Mouse (Mus musculus) heart, postnatal 14 days (tissue): ENCODE measurements around the gene Cit. TPM values are rescaled to one million over a fixed set of nuclear protein-coding genes. Genes with fewer than 3 reads are reported as not detected.
A peak's percentile ranks its signal among the peaks of the same experiment; 100 is the strongest.

Experiments
- DNase-seq, 2 experiments: peaks; one replicate each; pipeline ENCODE4 v3.0.0; 2021 to 2022
- intact Hi-C: fragments of 180-260 bp; cut with DNase I; formaldehyde crosslinking; loops from one replicate; pipeline ENCODE4 v1.15.1; 2025
- total RNA-seq, 2 experiments: library from RNA; stranded (reverse); gene quantifications; 2 replicates each; pipeline ENCODE4 v1.2.3; 2021

Cit gene
- total RNA-seq, 2 experiments from 2014 or later, result 4.0 to 5.4 TPM

DNA sequence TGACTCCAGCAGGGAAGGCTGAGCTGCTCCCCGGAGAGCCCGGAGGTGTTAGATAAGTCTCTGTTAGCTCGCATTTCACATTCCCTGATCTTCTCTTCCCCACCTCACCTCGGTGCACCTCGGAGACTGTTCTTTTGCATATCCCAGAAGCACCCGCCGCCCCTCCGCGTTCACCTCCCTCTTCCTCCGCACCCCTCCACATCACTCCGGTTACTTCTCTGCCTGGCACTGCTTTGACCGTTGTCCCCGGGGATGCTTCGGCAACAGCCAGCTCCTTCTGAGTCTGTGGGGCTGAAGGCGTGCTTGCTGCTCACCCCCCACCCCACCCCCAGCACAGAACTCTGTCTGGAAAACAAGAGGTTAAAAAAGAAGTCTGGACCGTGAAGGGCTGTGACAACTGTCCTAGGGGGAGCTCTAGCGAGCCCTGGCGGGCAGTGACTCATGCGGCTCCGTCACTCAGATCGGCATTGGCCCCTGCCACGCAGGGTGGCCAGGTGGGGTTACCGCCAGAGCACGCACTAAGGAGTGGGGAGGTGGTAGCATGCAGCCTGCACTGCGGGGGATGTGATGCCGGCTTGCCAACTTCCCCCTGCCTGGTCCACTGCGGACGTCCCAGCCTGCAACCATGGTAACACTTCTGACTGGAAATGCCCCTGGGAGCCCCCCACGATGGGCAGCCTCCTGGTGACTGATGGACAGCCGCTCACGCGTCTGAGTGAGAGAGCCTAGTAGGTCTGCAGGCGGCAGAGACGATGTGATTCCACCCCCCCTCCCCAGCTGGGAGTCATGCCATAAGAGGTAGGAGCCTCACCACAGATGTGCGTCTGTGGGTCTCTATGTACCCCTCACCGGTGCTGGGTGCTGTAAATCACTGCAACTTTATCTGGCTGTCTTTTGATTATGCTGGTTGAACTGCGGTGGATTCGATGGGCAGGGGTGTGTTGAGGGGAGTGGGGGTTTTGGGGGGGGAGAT lies 62.2 kb downstream of the Cit start:
- intact Hi-C loops, result loop anchor here (5.0 kb wide), 1 partner anchor 115 kb away; no protein-coding TSS in a partner anchor
- DNase-seq, result peak; percentile 38 to 53

DNA sequence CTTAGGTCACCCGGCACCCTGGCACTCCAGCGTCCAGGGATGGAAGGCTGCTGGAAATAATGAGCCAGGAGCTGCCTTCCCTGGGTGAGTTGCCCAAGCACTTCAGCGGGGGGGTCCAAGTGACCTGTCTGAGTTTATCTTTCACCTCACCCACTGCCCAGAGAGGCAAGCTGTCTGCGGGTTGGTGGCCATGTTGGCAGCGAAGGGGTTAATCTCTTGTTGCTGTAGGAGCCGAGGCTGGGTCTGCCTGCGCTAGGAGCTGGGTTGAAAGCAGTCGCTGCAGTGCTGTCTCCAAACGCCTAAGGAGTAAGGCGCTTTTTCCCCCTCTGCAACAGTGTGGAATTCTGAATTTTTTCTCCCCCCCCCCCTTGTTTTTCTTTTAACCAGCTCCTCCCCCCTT lies 63.2 kb downstream of the Cit start:
- DNase-seq, result no peak
- intact Hi-C loops, result loop anchor here (5.0 kb wide), 1 partner anchor 116 kb away; no protein-coding TSS in a partner anchor

DNA sequence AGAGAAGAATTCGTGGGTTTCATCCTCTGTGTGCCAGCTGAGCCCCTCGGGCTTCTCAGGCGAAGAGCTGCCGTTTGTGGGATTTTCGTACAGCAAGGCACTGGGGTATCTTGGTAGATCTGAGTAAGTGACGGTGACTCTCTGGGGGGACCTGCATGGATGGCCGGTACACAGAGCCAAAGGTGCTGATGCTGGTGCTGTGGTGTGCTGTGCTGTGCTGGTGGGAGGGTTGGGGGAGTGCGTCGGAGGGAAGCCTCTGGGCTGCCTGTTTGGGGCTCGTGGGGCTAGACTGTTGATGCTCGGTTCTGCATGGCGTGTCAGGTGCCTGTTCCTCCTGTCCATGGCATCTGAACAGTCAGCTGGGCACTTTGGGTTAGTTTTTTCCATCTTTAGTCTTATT lies 63.6 kb downstream of the Cit start:
- DNase-seq, result no peak
- intact Hi-C loops, result loop anchor here (5.0 kb wide), 1 partner anchor 116 kb away; no protein-coding TSS in a partner anchor

DNA sequence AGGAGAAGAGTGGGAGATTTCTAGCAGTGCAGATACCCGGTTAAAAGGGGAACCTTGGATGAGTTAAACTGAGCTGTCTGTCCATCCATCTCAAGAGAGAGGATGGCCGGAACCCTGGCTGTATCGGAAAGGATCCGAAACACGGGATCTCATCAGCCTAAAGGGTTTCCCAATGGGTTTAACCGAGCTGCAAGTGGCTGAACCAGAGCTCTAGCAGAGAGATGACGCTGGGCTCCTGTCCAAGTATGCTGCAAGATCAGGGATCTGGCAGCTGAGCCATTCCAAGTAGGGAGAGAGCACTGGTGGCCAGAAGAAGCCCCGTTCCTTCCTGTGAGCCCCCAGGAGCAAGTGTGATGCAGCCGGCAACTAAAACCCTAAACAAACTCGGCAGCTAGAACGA lies 64.0 kb downstream of the Cit start:
- intact Hi-C loops, result loop anchor here (5.0 kb wide), 1 partner anchor 117 kb away; no protein-coding TSS in a partner anchor
- peak; percentile 59 to 68 for DNase-seq

DNA sequence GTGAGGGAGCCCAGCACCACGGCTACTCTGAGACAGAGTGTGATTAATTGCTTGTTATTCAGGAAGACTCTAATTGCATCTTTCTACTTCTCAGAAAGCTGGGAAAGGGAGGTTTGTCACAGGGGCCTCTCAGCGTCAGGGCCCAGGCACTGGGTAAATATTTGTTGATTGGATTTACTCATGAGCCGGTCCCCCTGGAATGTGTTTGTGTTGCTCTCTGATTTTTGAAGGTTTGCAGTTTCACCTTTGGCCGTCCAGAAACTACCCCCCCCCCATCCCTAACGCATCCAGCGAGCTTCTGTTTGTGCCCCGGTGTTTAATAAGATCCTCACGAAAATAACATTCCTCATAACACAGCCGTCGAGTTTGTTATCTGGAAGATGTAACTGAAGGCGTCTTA lies 65.4 kb downstream of the Cit start:
- intact Hi-C loops, result no loop called here
- DNase-seq, result no peak

DNA sequence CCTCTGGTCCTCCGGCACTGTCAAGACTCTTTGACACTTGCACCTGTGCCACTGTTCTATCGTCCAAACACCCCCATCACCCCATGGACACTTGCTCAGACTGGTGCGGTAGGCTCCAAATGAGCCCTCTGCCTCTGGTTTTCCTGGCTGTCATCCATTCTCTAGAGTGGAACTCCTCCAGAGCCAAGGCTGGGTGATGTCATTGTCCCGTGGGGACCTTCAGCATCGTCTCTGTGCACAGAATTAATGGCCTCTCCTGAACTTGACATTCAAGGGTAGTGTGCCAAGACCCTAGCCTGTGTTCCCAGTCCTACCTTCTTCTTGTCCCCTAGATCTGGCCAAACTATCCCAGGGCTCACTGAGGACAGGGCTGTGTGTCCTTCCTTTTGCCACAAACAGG lies 70.4 kb downstream of the Cit start:
- peak; percentile 9 to 37 for DNase-seq
- intact Hi-C loops, result no loop called here

DNA sequence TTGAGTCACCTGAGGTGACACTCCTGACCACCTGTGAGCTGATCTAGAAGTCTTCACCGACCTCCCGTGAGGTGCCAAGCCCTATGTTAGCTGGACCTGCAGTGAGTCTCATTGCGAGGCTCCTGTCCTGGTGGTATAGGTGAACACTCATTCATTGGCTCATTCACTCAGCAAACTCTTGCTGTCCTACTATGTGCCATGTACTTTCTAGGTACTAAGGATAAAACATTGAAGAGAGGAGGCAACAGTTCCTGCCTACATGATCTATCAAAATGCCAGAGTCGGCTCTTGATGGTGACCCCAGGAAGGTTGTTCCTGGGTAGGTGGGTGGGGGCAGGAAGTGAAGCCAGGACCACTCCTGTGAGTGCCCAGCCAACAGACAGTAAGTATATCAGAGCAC lies 72.9 kb downstream of the Cit start:
- DNase-seq, result no peak
- intact Hi-C loops, result no loop called here

DNA sequence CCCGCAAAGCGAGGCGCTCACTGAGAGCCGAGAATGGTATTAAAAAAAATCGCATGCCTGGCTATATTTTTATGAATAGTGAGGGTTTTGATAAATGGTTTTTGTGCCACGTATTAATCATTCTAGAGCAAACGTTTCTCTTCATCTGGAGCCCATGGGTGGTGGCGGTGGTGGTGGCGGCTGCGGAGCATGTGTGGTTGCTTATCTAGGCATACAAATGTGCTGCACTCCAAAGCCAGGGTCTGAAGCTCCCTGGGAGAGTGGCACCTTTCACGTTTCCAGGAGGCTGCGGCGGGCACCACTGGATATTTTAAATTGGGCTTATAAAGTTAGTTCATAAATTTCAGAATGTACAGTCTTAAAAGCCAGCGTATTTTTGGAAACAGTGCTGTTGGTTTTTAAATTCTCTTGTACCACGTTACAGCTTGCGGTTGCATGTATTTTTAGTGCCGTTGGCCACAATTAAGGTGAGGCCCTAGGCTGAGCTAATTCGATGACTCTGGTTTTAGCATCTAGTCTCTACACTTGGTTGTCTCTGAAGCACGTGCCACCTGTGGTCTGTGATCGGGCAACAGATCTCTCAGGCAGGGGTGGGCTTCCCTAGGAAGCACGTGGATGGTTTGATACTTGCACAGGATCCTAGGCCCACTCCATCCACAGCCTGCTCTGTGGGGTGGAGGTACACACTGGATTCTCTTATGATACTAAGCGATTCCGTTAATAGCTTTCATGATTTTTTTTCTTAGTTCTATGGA lies 73.7 kb downstream of the Cit start:
- DNase-seq, result no peak
- intact Hi-C loops, result no loop called here

DNA sequence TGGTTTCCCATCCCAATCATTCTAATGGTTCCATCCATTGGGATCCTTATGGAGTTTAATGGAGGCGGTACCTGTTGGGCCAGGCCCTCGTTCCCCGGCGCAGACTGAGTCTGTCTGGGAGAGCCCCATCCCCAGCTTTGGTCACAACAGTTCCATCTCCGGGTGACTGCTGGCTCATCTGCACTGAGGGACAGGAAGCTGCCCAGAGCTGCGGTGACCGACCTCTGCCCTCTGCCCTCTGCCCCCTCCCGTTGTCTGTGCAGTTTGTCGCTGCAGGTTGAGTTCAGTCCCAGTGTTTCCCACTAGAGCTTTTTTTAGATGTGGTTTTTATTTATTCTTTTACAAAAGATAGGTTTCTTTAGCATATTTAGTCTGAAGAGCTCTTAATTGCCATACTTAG lies 76.9 kb downstream of the Cit start:
- DNase-seq, result no peak
- intact Hi-C loops, result no loop called here

DNA sequence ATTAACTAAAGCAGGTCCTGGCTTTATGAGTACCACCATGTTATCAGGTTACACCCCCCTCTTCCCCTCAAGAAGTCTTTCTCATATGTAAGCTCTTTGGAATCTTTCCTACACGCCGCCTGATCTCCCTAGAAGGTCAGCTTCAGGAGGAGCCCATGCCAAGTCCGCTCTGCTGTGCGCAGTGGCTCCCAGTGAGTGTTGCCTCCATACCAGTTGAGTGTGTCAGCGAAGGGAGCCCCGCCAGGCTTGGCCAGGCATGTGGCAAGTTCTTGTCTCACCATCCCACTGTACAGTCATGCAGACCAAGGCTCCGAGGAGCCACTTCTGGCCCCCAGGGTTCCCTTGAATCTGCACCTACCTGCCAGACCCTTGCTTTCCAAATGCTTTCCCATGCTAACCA lies 79.9 kb downstream of the Cit start:
- intact Hi-C loops, result loop anchor here (5.0 kb wide), 1 partner anchor 82 kb away; no protein-coding TSS in a partner anchor
- no peak for DNase-seq

DNA sequence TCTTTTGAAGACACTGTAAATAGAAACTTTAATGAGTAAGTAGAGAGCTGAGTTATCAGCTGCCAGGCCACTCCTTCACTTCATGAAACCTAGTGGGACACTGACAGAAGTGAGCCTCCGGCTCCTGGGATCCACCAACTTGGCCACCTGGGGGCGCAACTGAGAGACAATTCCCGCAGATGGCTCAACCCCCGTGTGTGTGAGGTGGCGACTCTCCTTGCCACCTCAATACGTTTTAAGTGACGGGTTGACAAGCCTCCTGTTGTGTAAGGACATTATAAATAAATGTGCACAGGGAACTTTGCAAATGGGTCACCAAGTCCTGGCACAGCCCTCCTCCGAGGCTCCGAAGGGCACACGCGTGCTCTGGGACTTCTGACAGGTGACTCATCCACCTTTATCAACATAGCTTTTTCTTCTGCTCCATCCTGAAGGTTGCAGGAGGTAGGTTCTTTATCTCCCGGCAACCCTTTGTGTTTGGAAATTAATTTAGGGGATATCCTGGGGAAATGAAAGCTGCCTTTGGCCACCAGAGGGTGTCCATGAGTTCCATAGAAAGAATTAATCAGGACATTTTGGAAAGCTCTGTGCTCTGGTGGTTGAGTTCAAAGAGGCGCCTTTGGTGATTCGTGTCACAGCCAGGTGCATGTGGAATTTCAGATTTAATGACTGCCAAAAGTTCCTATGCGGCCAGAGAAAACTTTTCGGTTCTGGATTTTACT lies 83.9 kb downstream of the Cit start:
- intact Hi-C loops, result loop anchor here (5.0 kb wide), 1 partner anchor 78 kb away; no protein-coding TSS in a partner anchor
- no peak for DNase-seq

DNA sequence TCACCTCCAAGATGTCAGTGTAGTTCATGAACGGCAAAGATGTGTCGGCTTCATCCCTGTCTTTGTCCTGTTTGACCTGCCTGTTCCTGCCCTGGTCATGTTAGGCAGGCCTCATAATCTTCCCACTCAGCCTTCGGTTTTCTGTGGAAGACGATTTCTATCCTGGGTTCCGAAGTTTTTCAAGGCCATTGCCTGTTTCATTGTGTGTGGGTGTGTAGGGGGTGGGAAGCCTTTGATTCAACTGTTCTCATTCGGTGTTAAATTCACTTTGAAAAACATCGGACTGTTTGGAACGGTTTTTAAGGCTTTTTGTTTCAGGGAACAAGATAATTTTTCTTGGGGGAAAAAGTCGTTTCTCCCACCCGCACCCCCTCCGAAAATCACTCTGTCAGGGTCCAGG lies 87.2 kb downstream of the Cit start:
- intact Hi-C loops, result no loop called here
- DNase-seq, result no peak

DNA sequence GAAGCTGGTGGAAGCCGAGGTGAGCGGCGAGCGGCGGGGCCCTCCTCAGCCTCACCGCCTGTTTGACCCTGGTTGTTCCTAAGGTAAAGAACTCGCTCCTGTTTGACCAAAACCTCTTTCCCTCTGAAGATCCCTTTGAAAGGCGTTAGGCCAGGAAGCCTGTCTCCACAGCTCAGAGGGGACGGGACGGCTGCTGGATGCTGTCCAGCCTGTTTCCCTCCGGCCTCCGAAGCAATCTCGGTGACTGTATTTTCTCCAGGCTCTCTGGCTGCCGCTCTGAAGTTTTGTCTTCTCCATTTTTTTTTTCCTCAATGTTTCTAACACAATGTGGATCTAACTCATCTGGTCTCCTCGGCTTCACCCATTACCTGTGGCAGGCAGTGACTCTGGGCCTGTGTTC lies 91.8 kb downstream of the Cit start:
- intact Hi-C loops, result no loop called here
- DNase-seq, result peak in 1 of 2 experiments; percentile 12

DNA sequence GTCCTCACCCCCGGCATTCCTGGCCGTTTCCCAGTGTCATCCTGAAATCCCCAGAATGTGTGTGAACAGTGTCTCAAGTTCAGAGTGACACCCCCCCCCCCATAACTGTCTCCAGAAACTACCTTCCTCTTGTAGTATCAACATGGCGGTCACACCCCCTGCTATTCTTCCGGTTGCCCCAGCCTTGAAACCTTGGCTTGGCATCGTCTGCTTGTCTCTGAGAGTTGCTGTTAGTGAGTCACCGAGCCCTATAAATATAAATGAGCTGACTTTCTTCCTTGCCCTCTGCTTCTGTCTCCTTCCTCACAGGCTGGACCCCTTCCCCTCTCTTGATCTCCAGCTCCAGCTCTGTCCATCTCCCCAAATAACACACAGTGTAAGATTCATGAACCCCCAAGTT lies 92.5 kb downstream of the Cit start:
- intact Hi-C loops, result no loop called here
- DNase-seq, result no peak

DNA sequence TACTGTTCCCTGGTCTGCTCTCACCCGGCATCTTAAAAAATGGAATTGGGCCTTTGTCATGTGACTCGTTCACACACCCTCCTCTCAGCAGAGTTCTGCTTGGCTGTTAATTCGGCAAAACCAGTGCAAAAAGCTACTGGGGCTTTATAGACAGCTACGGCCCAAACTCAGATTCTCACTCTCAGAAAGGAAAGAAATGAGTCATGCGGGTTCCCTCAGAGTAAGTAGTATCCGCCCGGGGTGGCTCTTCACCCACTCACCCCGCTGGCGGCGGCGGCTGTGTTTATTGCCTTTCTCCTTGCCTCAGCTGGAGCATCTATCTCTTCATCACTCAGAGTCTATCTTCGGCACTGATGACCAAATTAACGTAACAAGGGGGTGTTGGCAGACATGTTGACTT lies 93.9 kb downstream of the Cit start:
- intact Hi-C loops, result no loop called here
- no peak for DNase-seq

DNA sequence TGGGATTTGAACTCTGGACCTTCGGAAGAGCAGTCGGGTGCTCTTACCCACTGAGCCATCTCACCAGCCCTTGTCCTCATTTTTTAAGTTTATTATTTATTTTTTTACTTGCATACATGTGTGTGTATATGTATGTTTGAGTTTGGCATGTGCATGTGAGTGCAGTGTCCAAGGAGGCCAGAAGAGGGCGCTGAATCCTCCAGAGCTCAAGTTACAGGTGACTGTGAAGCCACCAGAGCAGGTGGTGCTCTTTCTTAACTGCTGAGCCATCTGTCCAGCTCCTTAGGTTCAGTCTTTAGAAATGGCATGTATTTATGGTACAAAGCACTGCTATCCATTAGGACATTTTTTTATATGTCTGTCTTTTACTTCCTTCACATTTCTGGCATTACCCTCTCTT lies 97.3 kb downstream of the Cit start:
- intact Hi-C loops, result no loop called here
- DNase-seq, result no peak

DNA sequence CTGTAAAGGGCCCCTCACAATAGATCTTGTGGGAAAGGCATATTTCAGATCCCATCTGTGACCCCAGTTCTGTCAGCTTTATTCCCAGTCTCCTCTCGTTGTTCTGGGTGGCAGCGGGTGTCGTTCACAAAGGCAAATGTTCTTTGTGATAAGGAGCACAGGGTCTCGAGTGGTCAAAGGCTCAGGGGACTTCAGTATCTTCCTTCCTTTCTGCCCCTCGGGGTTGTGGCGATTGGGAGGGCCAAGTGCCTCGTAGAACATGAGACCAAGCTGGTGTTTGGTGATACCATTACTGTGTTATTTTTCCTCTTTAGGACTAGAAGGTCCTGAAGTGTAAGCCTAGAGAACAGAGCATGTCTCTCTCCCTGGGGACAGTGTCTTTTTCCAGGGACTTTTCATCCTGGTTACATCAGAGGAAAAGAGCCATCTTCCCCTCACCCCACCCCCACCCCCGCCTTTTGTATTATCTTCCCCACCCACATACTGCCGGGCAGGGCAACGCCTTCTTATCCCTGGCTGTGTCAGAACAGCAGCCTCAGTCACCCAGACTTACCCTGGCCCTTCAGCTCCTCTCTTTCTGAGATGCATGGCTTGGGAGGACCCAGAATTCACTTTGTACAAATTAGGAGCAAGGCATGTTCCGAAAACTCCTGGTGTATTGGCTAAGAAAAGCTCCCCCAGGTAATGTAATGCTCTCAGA lies 99.9 kb downstream of the Cit start:
- DNase-seq, result no peak
- intact Hi-C loops, result no loop called here

DNA sequence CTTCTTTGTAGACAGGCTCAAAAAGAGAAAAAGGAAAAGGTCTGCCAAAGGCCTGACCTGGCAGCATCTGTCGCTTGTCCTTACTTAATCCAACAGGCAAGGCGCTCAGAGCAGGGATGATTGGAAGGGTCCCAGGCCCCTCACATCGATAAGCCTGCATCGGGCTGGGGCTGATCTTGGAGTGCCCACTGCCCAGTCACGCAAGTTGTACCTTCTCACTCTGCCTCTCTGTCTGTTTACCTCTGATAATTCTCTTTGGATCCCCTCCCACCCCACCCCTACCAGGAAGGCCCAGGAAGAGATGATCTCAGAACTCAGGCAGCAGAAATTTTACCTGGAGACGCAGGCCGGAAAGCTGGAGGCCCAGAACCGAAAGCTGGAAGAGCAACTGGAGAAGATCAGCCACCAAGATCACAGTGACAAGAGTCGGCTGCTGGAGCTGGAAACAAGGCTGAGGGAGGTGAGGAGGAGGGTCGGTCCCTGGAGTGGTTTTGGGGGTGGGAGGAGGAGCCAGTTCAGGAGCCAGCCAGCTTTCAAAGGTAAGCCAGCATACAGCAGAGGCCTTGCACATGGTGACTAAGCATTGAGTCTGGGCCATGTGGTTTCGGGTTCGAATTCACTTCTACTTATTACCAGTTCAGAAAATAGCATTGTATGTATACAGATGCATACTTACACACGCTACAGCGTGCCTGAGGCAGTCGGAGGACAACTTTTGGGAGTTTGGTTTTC lies 102.7 kb downstream of the Cit start:
- intact Hi-C loops, result no loop called here
- no peak for DNase-seq

DNA sequence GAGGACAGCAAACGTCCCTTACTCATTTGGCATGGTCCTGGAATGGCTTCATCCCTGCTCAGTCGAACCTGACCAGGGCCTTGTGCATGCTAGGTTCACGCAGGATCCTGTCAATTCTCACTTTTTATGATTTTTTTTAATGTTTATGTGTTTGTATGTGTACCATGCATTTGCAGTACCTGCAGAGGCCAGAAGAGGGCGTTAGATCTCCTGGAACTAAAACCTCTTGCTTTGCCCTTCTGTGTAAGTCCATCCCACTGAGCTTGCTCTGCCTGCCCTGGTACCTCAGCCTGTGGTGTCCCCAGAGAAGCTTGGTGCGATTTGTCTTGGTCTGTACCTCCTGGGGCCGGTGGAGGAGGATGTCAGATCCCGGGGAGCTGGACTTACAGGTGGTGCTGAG lies 105.9 kb downstream of the Cit start:
- intact Hi-C loops, result no loop called here
- no peak for DNase-seq
